Mouse (Mus musculus) lung, adult 2 months (tissue): ENCODE results near the gene Ppp2r3a.

ENCODE experiments used
- CTCF ChIP-seq: fragments of 200-500 bp; IDR thresholded peaks from 2 replicates; pipeline ENCODE4 v1.5.1; 2011; ENCODE audit warnings: mild to moderate bottlenecking, low read length, control low read depth; ENCODE audit not compliant: insufficient read depth
- POLR2A ChIP-seq: fragments of 200-500 bp; IDR thresholded peaks from 2 replicates; pipeline ENCODE4 v1.6.1; 2011; ENCODE audit warnings: low read depth, mild to moderate bottlenecking, control low read depth, low read length, borderline replicate concordance; ENCODE audit errors: extremely low read depth

GRCm38 (mm10) chr9:101143635-101144034 lies 108.0 kb downstream of the Ppp2r3a start:
- TF ChIP-seq CTCF (no peak), POLR2A (no peak)
